Mouse (Mus musculus) kidney, adult 2 months (tissue): ENCODE data around the gene Abcb9.

Experiments
- CTCF ChIP-seq: fragments of 200-500 bp; conservative IDR thresholded peaks from 2 replicates; pipeline ENCODE4 v1.5.1; 2011; ENCODE audit warnings: low read depth, mild to moderate bottlenecking, control low read depth, low read length, moderate library complexity, mixed read lengths; ENCODE audit not compliant: insufficient read depth, insufficient read length
- POLR2A ChIP-seq: fragments of 200-500 bp; IDR thresholded peaks from one replicate; pipeline ENCODE4 v1.6.1; 2011; ENCODE audit warnings: low read depth, low read length, control low read depth

- TF ChIP-seq CTCF (no peak), POLR2A (no peak)
These were observed 8.7 kb downstream of the Abcb9 start for GRCm38 (mm10) chr5:124086876-124087275.
